Mouse (Mus musculus) monocyte, adult 5-6 weeks (primary cell): Measurements from ENCODE around the gene Tmem51. TPM values are rescaled to one million over a fixed set of nuclear protein-coding genes. Genes with fewer than 3 reads are reported as not detected.
A peak's percentile ranks its signal among the peaks of the same experiment; 100 is the strongest.

Experiments used
- ATAC-seq: fragments of 153-309, 156-312 bp; replicated peaks from 2 replicates; pipeline ENCODE4 v1.8.0; 2017; ENCODE audit warnings: mild to moderate bottlenecking; ENCODE audit not compliant: low TSS enrichment, insufficient number of reproducible peaks, severe bottlenecking, poor library complexity, low FRiP score
- total RNA-seq: library from RNA; stranded (forward); fragments of 200-1000, 200-491, 200-594 nt; gene quantifications from 3 replicates; pipeline ENCODE4 v1.2.3, GENCODE M21; 2017

Tmem51 gene
- total RNA-seq, 1 experiment from 2014 or later = 77.8 TPM

GRCm38 (mm10) chr4:142045595-142046163, 38.4 kb downstream of the Tmem51 start:
- ATAC-seq = no peak

- ATAC-seq = no peak
Measured at GRCm38 (mm10) chr4:142044452-142044851, 39.7 kb downstream of the Tmem51 start.

GRCm38 (mm10) chr4:142039662-142040353, 44.3 kb downstream of the Tmem51 start:
- no peak for ATAC-seq

GRCm38 (mm10) chr4:142037897-142038296, 46.2 kb downstream of the Tmem51 start:
- ATAC-seq = no peak

- no peak for ATAC-seq
Measured at GRCm38 (mm10) chr4:142028533-142028932, 55.6 kb downstream of the Tmem51 start.

- ATAC-seq = no peak
Measured at GRCm38 (mm10) chr4:142026965-142027364, 57.1 kb downstream of the Tmem51 start.

GRCm38 (mm10) chr4:142024536-142024935, 59.6 kb downstream of the Tmem51 start:
- ATAC-seq = no peak

GRCm38 (mm10) chr4:142023166-142023565, 60.9 kb downstream of the Tmem51 start:
- no peak; the same call in 1 of the 2 replicates for ATAC-seq

GRCm38 (mm10) chr4:142017686-142018085, 66.4 kb downstream of the Tmem51 start:
- peak; percentile 90 for ATAC-seq

GRCm38 (mm10) chr4:142014659-142015608, 69.2 kb downstream of the Tmem51 start, which contains the start of gene Fhad1:
TSS of gene Fhad1 (minus strand) at chr4:142015082.
- ATAC-seq = no peak

GRCm38 (mm10) chr4:142011236-142011635, 72.9 kb downstream of the Tmem51 start:
- ATAC-seq = no peak

GRCm38 (mm10) chr4:142010441-142010840, 73.7 kb downstream of the Tmem51 start:
- peak; percentile 47; the same call in 1 of the 2 replicates for ATAC-seq

- no peak for ATAC-seq
Measured at GRCm38 (mm10) chr4:142008206-142008605, 75.9 kb downstream of the Tmem51 start.

GRCm38 (mm10) chr4:142000581-142000980, 83.5 kb downstream of the Tmem51 start:
- no peak for ATAC-seq

GRCm38 (mm10) chr4:141999494-142000074, 84.5 kb downstream of the Tmem51 start:
- ATAC-seq = no peak

GRCm38 (mm10) chr4:141998282-141998821, 85.8 kb downstream of the Tmem51 start:
- ATAC-seq = peak; percentile 47

GRCm38 (mm10) chr4:141996880-141997279, 87.2 kb downstream of the Tmem51 start:
- no peak for ATAC-seq

GRCm38 (mm10) chr4:141996086-141996485, 88.0 kb downstream of the Tmem51 start:
- ATAC-seq = no peak

GRCm38 (mm10) chr4:141994062-141994471, 90.0 kb downstream of the Tmem51 start:
- ATAC-seq = peak; percentile 72
